Mouse (Mus musculus) forebrain, embryonic 11.5 days (tissue): ENCODE measurements around the gene Fbxo3. TPM values are rescaled to one million over a fixed set of nuclear protein-coding genes. Genes with fewer than 3 reads are reported as not detected.
"Not testable (repeated sequence)": the region's sequence is repeated elsewhere in the genome, so short reads cannot be mapped to it uniquely, and the experiment has no call there.

Experiments
- ATAC-seq: fragments of 200-750 bp; cut with Nextera tagmentation; replicated peaks from 2 replicates; pipeline ENCODE4 v1.8.0; 2017; ENCODE audit warnings: moderate TSS enrichment; ENCODE audit not compliant: low FRiP score
- DNase-seq: peaks from one replicate; pipeline ENCODE4 v3.0.0-alpha.2; 2017; ENCODE audit warnings: low spot score
- H3K27ac ChIP-seq: fragments of 300-500 bp; sonication (generic); 2 replicates; pipeline ENCODE4 v1.5.1; 2014; ENCODE audit warnings: low read depth, low read length
- H3K27me3 ChIP-seq: fragments of 300-500 bp; sonication (generic); 2 replicates; pipeline ENCODE4 v1.6.1; 2014; ENCODE audit warnings: mild to moderate bottlenecking, low read length, mixed read lengths; ENCODE audit not compliant: control insufficient read depth, insufficient read depth
- H3K36me3 ChIP-seq: fragments of 300-500 bp; sonication (generic); 2 replicates; pipeline ENCODE4 v1.6.1; 2014; ENCODE audit warnings: mild to moderate bottlenecking, low read length, moderate library complexity, mixed read lengths; ENCODE audit not compliant: control insufficient read depth, insufficient read depth
- H3K4me1 ChIP-seq: fragments of 300-500 bp; sonication (generic); replicated peaks from 2 replicates; pipeline ENCODE4 v1.6.1; 2014; ENCODE audit warnings: low read length, mixed read lengths; ENCODE audit not compliant: control insufficient read depth, insufficient read depth
- H3K4me2 ChIP-seq: fragments of 300-500 bp; sonication (generic); 2 replicates; pipeline ENCODE4 v1.6.1; 2014; ENCODE audit warnings: low read depth, mild to moderate bottlenecking, low read length, moderate library complexity, mixed read lengths; ENCODE audit not compliant: severe bottlenecking
- H3K4me3 ChIP-seq: fragments of 300-500 bp; sonication (generic); 2 replicates; pipeline ENCODE4 v1.5.1; 2014; ENCODE audit warnings: low read depth, low read length
- H3K9ac ChIP-seq: fragments of 300-500 bp; sonication (generic); 2 replicates; pipeline ENCODE4 v1.6.1; 2014; ENCODE audit warnings: low read length
- H3K9me3 ChIP-seq: fragments of 300-500 bp; sonication (generic); 2 replicates; pipeline ENCODE4 v1.6.1; 2016; ENCODE audit warnings: low read length, mixed read lengths; ENCODE audit not compliant: control insufficient read depth
- WGBS: fragments of 180-500 bp; shearing (Covaris S2); extraction: QIAGEN DNeasy Blood & Tissue Kit; methylation state at CpG from one replicate; pipeline ENCODE4 v1.1.7; 2014; 5-methylcytosine and 5-hydroxymethylcytosine counted together
- polyA plus RNA-seq: library from polyadenylated mRNA; unstranded; fragments of >200 nt; fragmentation: Nextera tagmentation; extraction: Ambion mirVana; gene quantifications from 2 replicates; pipeline ENCODE4 v1.2.1, GENCODE M21; 2014

Gene Fbxo3
- polyA plus RNA-seq, 1 experiment from 2014 or later, result 61.4 TPM

DNA sequence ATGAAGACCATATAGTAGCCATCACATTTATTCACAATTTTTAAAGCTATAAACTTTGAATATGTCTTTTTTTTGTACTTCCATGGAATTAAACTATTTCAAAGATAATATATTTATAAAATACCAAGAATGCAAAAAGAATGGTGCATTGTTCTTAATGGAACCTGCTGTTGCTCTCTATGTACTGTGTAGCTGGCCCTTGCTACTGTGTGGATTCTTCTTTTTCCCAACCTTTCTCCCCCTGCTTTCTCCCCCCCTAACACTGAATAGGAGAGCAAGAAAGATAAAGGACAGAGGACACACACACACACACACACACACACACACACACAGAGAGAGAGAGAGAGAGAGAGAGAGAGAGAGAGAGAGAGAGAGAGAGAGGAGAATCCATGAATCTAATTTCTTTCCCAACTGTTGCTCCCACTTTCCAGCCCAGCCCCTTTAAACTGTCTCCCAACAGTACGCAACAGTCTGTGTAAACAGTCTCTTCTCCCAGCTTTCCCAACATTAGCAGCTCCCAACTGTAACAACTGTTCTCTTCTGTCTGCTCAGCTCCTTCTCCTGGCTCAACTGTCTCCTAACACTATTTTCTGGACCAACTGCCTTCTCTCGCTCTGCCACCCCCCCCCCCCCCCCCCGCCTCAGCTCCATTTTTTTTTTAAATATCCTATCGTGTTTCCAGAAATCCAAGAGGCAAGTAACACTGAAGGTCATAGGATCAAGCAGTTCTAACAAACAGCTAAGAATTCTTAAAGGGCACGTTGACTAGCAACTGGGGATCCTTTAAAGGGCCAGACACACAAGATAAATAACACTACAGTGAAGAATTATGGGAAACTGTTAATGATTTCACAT is 16.3 kb downstream of the Fbxo3 start:
- H3K4me2 ChIP-seq, result no peak overlapping the region
- no peaks in the 10 kb centered on the region; the same call in 1 of the 2 replicates for H3K36me3 ChIP-seq
- DNase-seq, result no peak
- ATAC-seq, result no peak
- no peaks in the 10 kb centered on the region for H3K27me3 ChIP-seq
- H3K9me3 ChIP-seq, result no peaks in the 10 kb centered on the region
- H3K27ac ChIP-seq, result no peak overlapping the region
- H3K4me1 ChIP-seq, result no peaks in the 10 kb centered on the region
- 64% methylated on average over 5 of the region's 5 CpGs for WGBS
- H3K9ac ChIP-seq, result no peak overlapping the region
- no peak overlapping the region for H3K4me3 ChIP-seq

DNA sequence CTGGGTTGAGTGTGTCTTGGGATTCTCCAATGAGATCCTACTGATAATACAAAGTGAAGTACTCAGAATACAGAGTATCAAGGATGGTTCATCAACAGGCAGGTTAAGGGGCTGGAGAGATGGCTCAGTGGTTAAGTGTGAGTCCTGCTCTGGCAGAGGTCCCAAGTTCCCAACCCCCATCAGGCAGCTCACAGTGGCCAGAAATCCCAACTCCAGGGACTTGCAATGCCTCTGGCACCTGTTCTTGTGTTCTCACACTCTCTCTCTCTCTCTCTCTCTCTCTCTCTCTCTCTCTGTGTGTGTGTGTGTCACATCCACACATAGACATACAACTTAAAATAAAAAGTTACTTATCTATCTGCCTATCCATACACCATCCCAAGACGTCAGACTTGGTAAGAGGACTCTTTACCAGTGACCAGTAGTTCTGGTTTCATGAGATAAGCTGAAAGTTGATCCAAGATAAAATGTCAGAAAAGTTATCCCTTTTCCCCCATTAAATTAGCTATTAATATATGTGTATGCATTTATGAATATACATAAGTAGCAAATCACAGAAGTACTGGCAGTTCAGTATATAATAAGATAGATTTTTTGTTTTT is 17.1 kb downstream of the Fbxo3 start:
- H3K27me3 ChIP-seq, result no peaks in the 10 kb centered on the region
- H3K36me3 ChIP-seq, result no peaks in the 10 kb centered on the region; the same call in 1 of the 2 replicates
- H3K9me3 ChIP-seq, result no peaks in the 10 kb centered on the region
- H3K4me1 ChIP-seq, result no peaks in the 10 kb centered on the region
- H3K4me2 ChIP-seq, result no peak overlapping the region
- 92% methylated on average over 1 of the region's 1 CpGs for WGBS
- no peak overlapping the region for H3K4me3 ChIP-seq
- ATAC-seq (no peak), DNase-seq (no peak)
- H3K9ac ChIP-seq, result no peak overlapping the region
- no peak overlapping the region for H3K27ac ChIP-seq

DNA sequence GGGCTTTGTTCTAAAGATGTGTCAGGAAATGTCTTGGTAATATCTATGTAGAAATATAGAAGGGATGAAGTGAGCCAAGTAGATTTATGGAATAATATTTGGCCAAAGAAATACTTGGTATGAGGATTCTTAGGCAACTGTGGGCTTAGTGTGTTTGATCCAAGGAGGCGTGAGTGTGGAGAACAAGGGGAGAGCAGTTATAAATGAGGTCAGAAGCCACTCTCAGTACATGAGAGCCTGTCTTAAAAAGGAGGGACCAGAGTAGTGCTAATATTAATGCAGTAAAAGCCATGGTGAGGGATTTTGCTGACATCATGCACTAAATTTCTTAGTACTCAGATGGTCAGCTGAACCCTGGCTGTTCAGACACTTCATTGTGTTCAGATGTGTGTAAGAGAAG is 30.9 kb downstream of the Fbxo3 start:
- Histone ChIP-seq H3K4me1 (no peaks in the 10 kb centered on the region), H3K9ac (no peak overlapping the region), H3K27ac (no peak overlapping the region), H3K27me3 (no peaks in the 10 kb centered on the region), H3K4me3 (no peak overlapping the region), H3K9me3 (no peaks in the 10 kb centered on the region), H3K36me3 (peaks cover 2% of the 10 kb centered on the region; the same call in 1 of the 2 replicates), H3K4me2 (no peak overlapping the region)
- ATAC-seq (no peak), DNase-seq (no peak)
- 91% methylated on average over 1 of the region's 1 CpGs for WGBS

DNA sequence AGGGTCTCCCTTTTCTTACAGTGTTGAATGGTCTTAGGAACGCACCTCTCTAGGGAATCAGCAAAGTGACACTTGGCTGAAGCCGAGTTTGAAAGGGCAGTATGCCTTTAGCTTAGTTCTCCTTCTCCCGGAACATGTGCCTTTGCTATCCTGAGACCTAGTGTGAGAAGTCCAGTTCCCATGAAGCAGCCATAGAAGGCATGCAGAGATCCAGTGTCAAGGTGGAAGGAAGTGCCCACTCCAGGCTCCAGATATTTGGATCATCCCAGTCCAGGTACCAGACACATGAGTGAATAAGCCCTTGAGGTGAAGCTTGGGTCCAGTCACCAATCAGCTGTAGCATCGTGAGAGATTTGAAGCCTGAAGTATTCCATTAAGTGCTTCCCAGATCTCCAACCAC is 31.4 kb downstream of the Fbxo3 start:
- no peak overlapping the region for H3K9ac ChIP-seq
- no peak overlapping the region for H3K27ac ChIP-seq
- H3K36me3 ChIP-seq, result peaks cover 2% of the 10 kb centered on the region; the same call in 1 of the 2 replicates
- ATAC-seq, result no peak
- no peak overlapping the region for H3K4me2 ChIP-seq
- DNase-seq, result no peak
- no peaks in the 10 kb centered on the region for H3K4me1 ChIP-seq
- no peaks in the 10 kb centered on the region for H3K9me3 ChIP-seq
- H3K27me3 ChIP-seq, result no peaks in the 10 kb centered on the region
- no peak overlapping the region for H3K4me3 ChIP-seq
- WGBS, result 93% methylated on average over 4 of the region's 4 CpGs

DNA sequence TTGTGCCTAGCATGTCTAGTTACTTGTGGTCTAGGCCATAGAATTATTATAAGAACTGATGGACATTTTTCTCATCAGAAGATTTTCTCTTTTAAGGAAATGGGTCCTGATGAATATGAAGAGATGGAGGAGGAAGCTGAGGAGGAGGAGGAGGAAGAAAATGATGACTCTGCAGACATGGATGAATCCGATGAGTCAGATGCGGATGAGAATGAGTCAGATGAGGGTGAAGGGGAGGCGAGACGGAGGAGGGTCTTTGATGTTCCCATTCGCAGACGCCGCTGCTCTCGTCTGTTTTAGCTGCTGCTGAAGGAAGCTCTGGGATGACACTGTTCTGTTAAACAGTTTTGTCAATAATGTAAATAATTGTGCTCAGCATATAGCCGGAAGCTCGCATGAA is 32.3 kb downstream of the Fbxo3 start:
- no peaks in the 10 kb centered on the region for H3K27me3 ChIP-seq
- H3K4me3 ChIP-seq, result no peak overlapping the region
- no peaks in the 10 kb centered on the region for H3K9me3 ChIP-seq
- DNase-seq (no peak), ATAC-seq (no peak)
- no peak overlapping the region for H3K27ac ChIP-seq
- H3K4me1 ChIP-seq, result no peaks in the 10 kb centered on the region
- H3K36me3 ChIP-seq, result no peaks in the 10 kb centered on the region
- no peak overlapping the region for H3K9ac ChIP-seq
- H3K4me2 ChIP-seq, result no peak overlapping the region
- 84% methylated on average over 10 of the region's 10 CpGs for WGBS

DNA sequence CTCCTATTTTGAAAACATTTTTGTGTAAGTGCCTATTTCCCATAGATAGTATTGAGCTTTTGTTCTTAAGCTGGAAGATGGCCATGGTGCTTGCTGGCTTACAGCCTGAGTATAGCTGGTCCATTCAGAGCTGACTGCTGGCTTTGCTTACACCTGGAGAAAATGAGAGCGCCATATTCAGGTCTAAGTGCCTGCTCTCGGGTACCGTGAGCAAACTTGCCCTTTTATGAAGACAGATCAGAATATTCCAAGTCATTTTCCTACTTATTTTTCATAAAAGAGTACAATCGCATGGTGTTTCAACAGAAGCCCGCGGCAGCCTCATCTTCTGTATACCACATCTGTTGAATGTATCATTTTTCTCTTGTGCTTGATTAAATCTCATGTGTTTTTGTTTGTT is 33.5 kb downstream of the Fbxo3 start:
- Histone ChIP-seq H3K4me1 (no peaks in the 10 kb centered on the region), H3K4me3 (no peak overlapping the region), H3K9ac (no peak overlapping the region), H3K27ac (no peak overlapping the region), H3K36me3 (no peaks in the 10 kb centered on the region), H3K27me3 (no peaks in the 10 kb centered on the region), H3K4me2 (no peak overlapping the region), H3K9me3 (no peaks in the 10 kb centered on the region)
- ATAC-seq (no peak), DNase-seq (no peak)
- WGBS, result 96% methylated on average over 6 of the region's 6 CpGs

DNA sequence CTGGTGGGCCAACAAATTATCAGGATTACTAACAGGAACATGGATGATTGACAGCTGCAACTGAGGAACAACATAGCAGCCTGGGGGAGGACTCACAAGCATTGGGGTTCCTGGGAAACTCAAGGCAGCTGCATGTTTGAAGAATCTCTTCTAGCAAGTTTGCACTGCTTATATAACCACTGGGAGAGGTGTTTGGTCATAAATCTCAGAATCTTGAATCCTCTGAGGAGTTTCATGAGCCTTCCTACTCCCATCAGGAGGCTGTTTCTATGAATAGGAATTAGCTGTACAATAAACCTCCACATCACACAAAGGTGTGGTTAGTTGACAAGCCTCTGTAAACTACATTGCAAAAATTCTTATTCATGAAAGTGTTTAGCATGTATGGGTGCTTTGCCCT is 35.1 kb downstream of the Fbxo3 start:
- no peak for DNase-seq
- ATAC-seq, result no peak
- H3K4me1 ChIP-seq, result no peaks in the 10 kb centered on the region
- H3K4me2 ChIP-seq, result no peak overlapping the region
- H3K36me3 ChIP-seq, result no peaks in the 10 kb centered on the region
- no peak overlapping the region for H3K4me3 ChIP-seq
- no peaks in the 10 kb centered on the region for H3K9me3 ChIP-seq
- H3K27ac ChIP-seq, result no peak overlapping the region
- H3K27me3 ChIP-seq, result no peaks in the 10 kb centered on the region
- H3K9ac ChIP-seq, result no peak overlapping the region

DNA sequence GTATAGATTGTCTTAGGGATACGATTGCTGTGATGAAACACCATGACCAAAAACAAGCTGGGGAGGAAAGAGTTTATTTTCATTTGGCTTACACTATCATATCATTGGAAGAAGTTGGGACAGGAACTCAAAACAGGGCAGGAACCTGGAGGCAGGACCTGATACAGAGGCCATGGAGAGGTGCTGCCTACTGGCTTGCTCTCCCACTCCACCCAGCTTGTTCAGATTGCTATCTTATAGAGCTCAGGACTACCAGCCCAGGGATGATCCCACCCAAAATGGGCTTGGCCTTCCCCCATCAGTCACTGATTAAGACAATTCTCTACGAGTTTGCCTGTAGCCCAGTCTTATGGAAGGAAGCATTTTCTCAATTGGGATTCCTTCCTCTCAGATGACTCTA is 36.6 kb downstream of the Fbxo3 start:
- Histone ChIP-seq H3K9ac (no peak overlapping the region), H3K4me2 (no peak overlapping the region), H3K27me3 (no peaks in the 10 kb centered on the region), H3K36me3 (no peaks in the 10 kb centered on the region), H3K27ac (no peak overlapping the region), H3K4me3 (no peak overlapping the region), H3K9me3 (no peaks in the 10 kb centered on the region), H3K4me1 (no peaks in the 10 kb centered on the region)
- DNase-seq (no peak), ATAC-seq (no peak)
- 87% methylated on average over 2 of the region's 2 CpGs for WGBS

DNA sequence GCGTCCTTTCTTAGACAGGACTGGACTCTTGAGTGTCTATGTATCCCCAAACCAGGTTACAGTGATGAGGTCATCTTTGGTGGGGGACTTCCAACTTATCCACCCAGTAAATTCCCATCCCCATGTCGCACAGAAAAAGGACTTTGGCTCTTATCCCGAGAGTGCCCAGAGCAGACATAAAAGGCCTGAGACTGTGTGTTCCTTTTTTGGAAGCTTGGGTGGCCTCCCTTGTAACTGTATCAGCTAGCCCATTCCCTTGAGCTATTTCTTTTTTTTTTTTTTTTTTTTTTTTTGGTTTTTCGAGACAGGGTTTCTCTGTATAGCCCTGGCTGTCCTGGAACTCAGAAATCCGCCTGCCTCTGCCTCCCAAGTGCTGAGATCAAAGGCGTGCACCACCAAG is 38.0 kb downstream of the Fbxo3 start, which contains the start of gene Gm10912:
Gm10912 (plus strand) TSS at position 301 of the 400 bp plus-strand sequence.
- 92% methylated on average over 5 of the region's 6 CpGs for WGBS
- not testable (repeated sequence) for DNase-seq, H3K4me3 ChIP-seq, H3K9me3 ChIP-seq, H3K9ac ChIP-seq, H3K27me3 ChIP-seq, H3K27ac ChIP-seq, H3K4me1 ChIP-seq, H3K36me3 ChIP-seq, ATAC-seq, H3K4me2 ChIP-seq
